Mouse (Mus musculus) midbrain, embryonic 16.5 days (tissue): ENCODE data around the gene Ddx11. TPM values are rescaled to one million over a fixed set of nuclear protein-coding genes. Genes with fewer than 3 reads are reported as not detected.
"Not testable (repeated sequence)": the region's sequence is repeated elsewhere in the genome, so short reads cannot be mapped to it uniquely, and the experiment has no call there.

Experiments used
- ATAC-seq: fragments of 200-750 bp; cut with Nextera tagmentation; 2 replicates; pipeline ENCODE4 v1.8.0; 2017; ENCODE audit warnings: moderate TSS enrichment
- H3K27ac ChIP-seq: fragments of 300-500 bp; sonication (generic); 2 replicates; pipeline ENCODE4 v1.5.1; 2014; ENCODE audit warnings: mild to moderate bottlenecking, low read length, mixed read lengths
- H3K27me3 ChIP-seq: fragments of 300-500 bp; sonication (generic); 2 replicates; pipeline ENCODE4 v1.6.1; 2014; ENCODE audit warnings: low read depth, low read length, mixed read lengths; ENCODE audit not compliant: control insufficient read depth, insufficient read depth
- H3K36me3 ChIP-seq: fragments of 300-500 bp; sonication (generic); 2 replicates; pipeline ENCODE4 v1.6.1; 2014; ENCODE audit warnings: mild to moderate bottlenecking, low read length, moderate library complexity, mixed read lengths; ENCODE audit not compliant: control insufficient read depth, insufficient read depth
- H3K4me1 ChIP-seq: fragments of 300-500 bp; sonication (generic); 2 replicates; pipeline ENCODE4 v1.6.1; 2014; ENCODE audit warnings: mild to moderate bottlenecking, low read length, mixed read lengths; ENCODE audit not compliant: control insufficient read depth, insufficient read depth
- H3K4me2 ChIP-seq: fragments of 300-500 bp; sonication (generic); 2 replicates; pipeline ENCODE4 v1.6.1; 2014; ENCODE audit warnings: mild to moderate bottlenecking, low read length, mixed read lengths
- H3K4me3 ChIP-seq: fragments of 300-500 bp; sonication (generic); 2 replicates; pipeline ENCODE4 v1.5.1; 2014; ENCODE audit warnings: low read depth, mild to moderate bottlenecking, low read length, moderate library complexity, mixed read lengths
- H3K9ac ChIP-seq: fragments of 300-500 bp; sonication (generic); 2 replicates; pipeline ENCODE4 v1.6.1; 2014; ENCODE audit warnings: low read depth, low read length, mixed read lengths
- H3K9me3 ChIP-seq: fragments of 300-500 bp; sonication (generic); replicated peaks from 2 replicates; pipeline ENCODE4 v1.6.1; 2014; ENCODE audit warnings: mild to moderate bottlenecking, low read length, mixed read lengths; ENCODE audit not compliant: control insufficient read depth, poor library complexity, severe bottlenecking
- WGBS: fragments of 180-500 bp; shearing (Covaris S2); extraction: QIAGEN DNeasy Blood & Tissue Kit; methylation state at CpG from one replicate; pipeline ENCODE4 v1.1.7; 2014; 5-methylcytosine and 5-hydroxymethylcytosine counted together
- polyA plus RNA-seq: library from polyadenylated mRNA; unstranded; fragments of >200 nt; fragmentation: Nextera tagmentation; extraction: Ambion mirVana; gene quantifications from 2 replicates; pipeline ENCODE4 v1.2.1, GENCODE M21; 2015

Gene Ddx11
- polyA plus RNA-seq, 1 experiment from 2014 or later = 4.0 TPM

- Histone ChIP-seq H3K27ac (no peak overlapping the region), H3K9ac (no peak overlapping the region), H3K9me3 (0 out of 2 replicates have a peak, but pooled peaks cover 2% of the 10 kb centered on the region), H3K27me3 (no peaks in the 10 kb centered on the region), H3K4me1 (no peaks in the 10 kb centered on the region), H3K4me2 (no peak overlapping the region), H3K36me3 (0 out of 2 replicates have a peak, but pooled peaks cover 6% of the 10 kb centered on the region), H3K4me3 (no peak overlapping the region)
- 99% methylated on average over 4 of the region's 4 CpGs for WGBS
- no peak for ATAC-seq
These were observed 7.9 kb downstream of the Ddx11 start for GRCm38 (mm10) chr17:66131212-66131611.

- H3K27me3 ChIP-seq, H3K4me1 ChIP-seq, H3K4me2 ChIP-seq, H3K9ac ChIP-seq, H3K27ac ChIP-seq, H3K4me3 ChIP-seq, H3K9me3 ChIP-seq, H3K36me3 ChIP-seq: not testable (repeated sequence)
- 77% methylated on average over 4 of the region's 8 CpGs for WGBS
- peak; percentile 77 for ATAC-seq
These were observed 29.7 kb downstream of the Ddx11 start for GRCm38 (mm10) chr17:66152706-66153662.

- H3K36me3 ChIP-seq, H3K4me3 ChIP-seq, H3K9ac ChIP-seq, H3K4me2 ChIP-seq, H3K27ac ChIP-seq, H3K9me3 ChIP-seq, ATAC-seq, H3K27me3 ChIP-seq, H3K4me1 ChIP-seq: not testable (repeated sequence)
- WGBS = 93% methylated on average over 4 of the region's 4 CpGs
These were observed 30.6 kb downstream of the Ddx11 start for GRCm38 (mm10) chr17:66153735-66154423.

- Histone ChIP-seq H3K36me3 (no peaks in the 10 kb centered on the region), H3K27ac (no peak overlapping the region), H3K4me3 (no peak overlapping the region), H3K27me3 (no peaks in the 10 kb centered on the region), H3K9ac (no peak overlapping the region), H3K4me1 (no peaks in the 10 kb centered on the region), H3K9me3 (no peaks in the 10 kb centered on the region), H3K4me2 (no peak overlapping the region)
- WGBS = 72% methylated on average over 2 of the region's 2 CpGs
- no peak for ATAC-seq
These were observed 31.6 kb downstream of the Ddx11 start for GRCm38 (mm10) chr17:66154876-66155275.

GRCm38 (mm10) chr17:66158271-66158670, 35.0 kb downstream of the Ddx11 start:
- no peak overlapping the region for H3K27ac ChIP-seq
- 95% methylated on average over 5 of the region's 5 CpGs for WGBS
- no peaks in the 10 kb centered on the region for H3K4me1 ChIP-seq
- no peaks in the 10 kb centered on the region for H3K27me3 ChIP-seq
- ATAC-seq = no peak
- no peaks in the 10 kb centered on the region for H3K36me3 ChIP-seq
- no peaks in the 10 kb centered on the region for H3K9me3 ChIP-seq
- H3K4me3 ChIP-seq = no peak overlapping the region
- H3K9ac ChIP-seq = no peak overlapping the region
- no peak overlapping the region for H3K4me2 ChIP-seq

GRCm38 (mm10) chr17:66167141-66167540, 43.8 kb downstream of the Ddx11 start:
- not testable (repeated sequence) for H3K27ac ChIP-seq, ATAC-seq, H3K4me3 ChIP-seq, H3K9ac ChIP-seq, H3K4me2 ChIP-seq, H3K27me3 ChIP-seq, H3K36me3 ChIP-seq, H3K9me3 ChIP-seq, H3K4me1 ChIP-seq
- 97% methylated on average over 5 of the region's 5 CpGs for whole genome bisulfite sequencing

- ATAC-seq, H3K27ac ChIP-seq, H3K4me3 ChIP-seq, H3K4me2 ChIP-seq, H3K36me3 ChIP-seq, H3K4me1 ChIP-seq, H3K9ac ChIP-seq, H3K27me3 ChIP-seq, H3K9me3 ChIP-seq: not testable (repeated sequence)
- WGBS = 91% methylated on average over 15 of the region's 15 CpGs
These were observed 47.7 kb downstream of the Ddx11 start for GRCm38 (mm10) chr17:66170971-66171370.

GRCm38 (mm10) chr17:66190577-66190976, 67.3 kb downstream of the Ddx11 start:
- Histone ChIP-seq H3K27ac (no peak overlapping the region), H3K4me3 (no peak overlapping the region), H3K27me3 (no peaks in the 10 kb centered on the region), H3K9ac (no peak overlapping the region), H3K9me3 (no peaks in the 10 kb centered on the region), H3K4me2 (no peak overlapping the region), H3K4me1 (no peaks in the 10 kb centered on the region), H3K36me3 (no peaks in the 10 kb centered on the region)
- WGBS = 89% methylated on average over 8 of the region's 8 CpGs
- no peak for ATAC-seq

GRCm38 (mm10) chr17:66197041-66197440, 73.7 kb downstream of the Ddx11 start:
- no peaks in the 10 kb centered on the region for H3K27me3 ChIP-seq
- H3K9ac ChIP-seq = no peak overlapping the region
- no peak overlapping the region for H3K4me3 ChIP-seq
- no peak for ATAC-seq
- H3K4me1 ChIP-seq = no peaks in the 10 kb centered on the region
- H3K27ac ChIP-seq = no peak overlapping the region
- H3K4me2 ChIP-seq = no peak overlapping the region
- H3K9me3 ChIP-seq = no peaks in the 10 kb centered on the region
- H3K36me3 ChIP-seq = no peaks in the 10 kb centered on the region
- WGBS = 46% methylated on average over 3 of the region's 3 CpGs
